Mouse (Mus musculus) cerebellum, adult 2 months (tissue): Measurements from ENCODE around the gene Itga11.

ENCODE experiments used
- CTCF ChIP-seq: fragments of 200-500 bp; IDR thresholded peaks from 2 replicates; pipeline ENCODE4 v1.5.1; 2011; ENCODE audit warnings: low read depth, mild to moderate bottlenecking, control low read depth, low read length, moderate library complexity, borderline replicate concordance; ENCODE audit not compliant: insufficient read depth
- POLR2A ChIP-seq: fragments of 200-500 bp; IDR thresholded peaks from 2 replicates; pipeline ENCODE4 v1.6.1; 2011; ENCODE audit warnings: low read length, control low read depth, borderline replicate concordance; ENCODE audit not compliant: insufficient read depth

DNA sequence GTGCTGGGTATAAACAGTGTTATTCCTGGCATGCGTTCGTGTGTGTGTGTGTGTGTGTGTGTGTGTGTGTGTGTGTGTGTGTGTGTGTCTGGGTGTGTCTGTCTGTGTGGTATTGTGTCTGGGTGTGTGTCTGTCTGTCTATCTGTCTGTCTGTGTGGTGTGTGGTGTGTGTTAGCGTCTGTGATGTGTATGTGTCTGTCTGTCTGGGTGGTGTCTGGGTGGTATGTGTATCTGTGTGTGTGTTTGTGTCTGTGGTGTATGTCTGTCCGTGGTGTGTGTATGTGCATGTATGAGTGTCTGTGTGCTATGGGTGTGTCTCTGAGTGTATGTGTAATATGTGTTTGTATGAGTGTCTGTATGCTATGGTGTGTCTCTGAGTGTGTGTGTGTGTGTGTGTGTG lies 9.1 kb upstream of the Itga11 start:
- TF ChIP-seq CTCF, result no peak
- TF ChIP-seq POLR2A, result no peak
